Mouse (Mus musculus): ENCODE results near the gene Tpd52l2.

The Tpd52l2 gene

GRCm38 (mm10) chr2:181496831-181497547 lies at the start of gene Tpd52l2:
Tpd52l2 (plus strand) TSS chr2:181497142.
- peak; percentile 98 for DNase-seq (ENCODE audit: low read depth)

- DNase-seq (ENCODE audit: low read depth) = no peak
These were observed 44.8 kb upstream of the Tpd52l2 start for GRCm38 (mm10) chr2:181452181-181452580.

- DNase-seq (ENCODE audit: low read depth) = peak; percentile 55
These were observed 43.7 kb upstream of the Tpd52l2 start for GRCm38 (mm10) chr2:181453274-181453673.

- no peak for DNase-seq (ENCODE audit: low read depth)
These were observed 41.0 kb upstream of the Tpd52l2 start for GRCm38 (mm10) chr2:181455899-181456298.

GRCm38 (mm10) chr2:181457831-181458230 lies 39.1 kb upstream of the Tpd52l2 start:
- peak; percentile 38 for DNase-seq (ENCODE audit: low read depth)

GRCm38 (mm10) chr2:181458411-181459152 lies 38.4 kb upstream of the Tpd52l2 start:
- DNase-seq (ENCODE audit: low read depth) = peak; percentile 73

GRCm38 (mm10) chr2:181459153-181459672 lies 37.7 kb upstream of the Tpd52l2 start, which contains the start of gene Zbtb46:
Zbtb46 (minus strand) TSS chr2:181459426.
- DNase-seq (ENCODE audit: low read depth) = peak; percentile 76

GRCm38 (mm10) chr2:181459673-181460621 lies 37.0 kb upstream of the Tpd52l2 start:
- peak; percentile 63 for DNase-seq (ENCODE audit: low read depth)

GRCm38 (mm10) chr2:181461536-181462100 lies 35.3 kb upstream of the Tpd52l2 start:
- DNase-seq (ENCODE audit: low read depth) = peak; percentile 31

- DNase-seq (ENCODE audit: low read depth) = no peak
These were observed 34.3 kb upstream of the Tpd52l2 start for GRCm38 (mm10) chr2:181462604-181463003.

GRCm38 (mm10) chr2:181463008-181463738 lies 33.8 kb upstream of the Tpd52l2 start:
- no peak for DNase-seq (ENCODE audit: low read depth)

- DNase-seq (ENCODE audit: low read depth) = no peak
These were observed 31.5 kb upstream of the Tpd52l2 start for GRCm38 (mm10) chr2:181465423-181465822.

- no peak for DNase-seq (ENCODE audit: low read depth)
These were observed 26.7 kb upstream of the Tpd52l2 start for GRCm38 (mm10) chr2:181470285-181470684.

GRCm38 (mm10) chr2:181471246-181471645 lies 25.7 kb upstream of the Tpd52l2 start:
- no peak for DNase-seq (ENCODE audit: low read depth)

- DNase-seq (ENCODE audit: low read depth) = no peak
These were observed 24.6 kb upstream of the Tpd52l2 start for GRCm38 (mm10) chr2:181472256-181472827.

GRCm38 (mm10) chr2:181483120-181483519 lies 13.8 kb upstream of the Tpd52l2 start:
- no peak for DNase-seq (ENCODE audit: low read depth)

GRCm38 (mm10) chr2:181483562-181484318 lies 13.2 kb upstream of the Tpd52l2 start:
- DNase-seq (ENCODE audit: low read depth) = peak; percentile 92

GRCm38 (mm10) chr2:181484456-181485233 lies 12.3 kb upstream of the Tpd52l2 start:
- no peak for DNase-seq (ENCODE audit: low read depth)

GRCm38 (mm10) chr2:181485741-181486140 lies 11.2 kb upstream of the Tpd52l2 start:
- DNase-seq (ENCODE audit: low read depth) = no peak
